Mouse (Mus musculus) limb, embryonic 10.5 days (tissue): ENCODE measurements around the gene Naa15. TPM values are rescaled to one million over a fixed set of nuclear protein-coding genes. Genes with fewer than 3 reads are reported as not detected.
A peak's percentile ranks its signal among the peaks of the same experiment; 100 is the strongest.

ENCODE experiments used
- DNase-seq: peaks from one replicate; pipeline ENCODE4 v3.0.0-alpha.2; 2017; ENCODE audit warnings: low spot score
- H3K27ac ChIP-seq: fragments of 300-500 bp; sonication (generic); 2 replicates; pipeline ENCODE4 v1.5.1; 2016; ENCODE audit warnings: mild to moderate bottlenecking
- H3K27me3 ChIP-seq: fragments of 300-500 bp; sonication (generic); 2 replicates; pipeline ENCODE4 v1.6.1; 2016; ENCODE audit warnings: low read depth, mild to moderate bottlenecking; ENCODE audit not compliant: poor library complexity, severe bottlenecking
- H3K36me3 ChIP-seq: fragments of 300-500 bp; sonication (generic); 2 replicates; pipeline ENCODE4 v1.6.1; 2016; ENCODE audit warnings: mild to moderate bottlenecking, moderate library complexity
- H3K4me1 ChIP-seq: fragments of 300-500 bp; sonication (generic); 2 replicates; pipeline ENCODE4 v1.6.1; 2016
- H3K4me3 ChIP-seq: fragments of 300-500 bp; sonication (generic); 2 replicates; pipeline ENCODE4 v1.5.1; 2016; ENCODE audit warnings: mild to moderate bottlenecking, moderate library complexity
- H3K9me3 ChIP-seq: fragments of 300-500 bp; sonication (generic); replicated peaks from 2 replicates; pipeline ENCODE4 v1.6.1; 2016; ENCODE audit warnings: mild to moderate bottlenecking
- WGBS: fragments of 180-500 bp; shearing (Covaris S2); methylation state at CpG from one replicate; pipeline ENCODE4 v1.1.7; 2016; 5-methylcytosine and 5-hydroxymethylcytosine counted together
- polyA plus RNA-seq: library from polyadenylated mRNA; unstranded; fragments of >200 nt; fragmentation: Nextera tagmentation; extraction: Ambion mirVana; gene quantifications from 2 replicates; pipeline ENCODE4 v1.2.1, GENCODE M21; 2016

The Naa15 gene
- 61.8 and 64.0 TPM in 2 replicates for polyA plus RNA-seq

GRCm38 (mm10) chr3:51415098-51416072 is at the start of gene Naa15:
Gene Naa15, plus strand, starts transcription at chr3:51415148.
- peak within 1 kb of the TSS; percentile 100 for H3K4me3 ChIP-seq
- H3K36me3 ChIP-seq: peaks cover 9% of the 10 kb centered on the region; the same call in 1 of the 2 replicates
- H3K27ac ChIP-seq: peak within 1 kb of the TSS; percentile 97
- H3K4me1 ChIP-seq: peaks cover 15% of the 10 kb centered on the region
- no peaks in the 10 kb centered on the region for H3K27me3 ChIP-seq
- H3K9me3 ChIP-seq: no peaks in the 10 kb centered on the region
- peak; percentile 96 for DNase-seq
- WGBS: 6% methylated on average over 43 of the region's 43 CpGs

- peaks cover 19% of the 10 kb centered on the region for H3K4me1 ChIP-seq
- peak overlapping the region; percentile 72; the same call in 1 of the 2 replicates for H3K27ac ChIP-seq
- no peak for DNase-seq
- H3K27me3 ChIP-seq: peaks cover 28% of the 10 kb centered on the region
- H3K4me3 ChIP-seq: peak overlapping the region; percentile 56
- H3K9me3 ChIP-seq: no peaks in the 10 kb centered on the region
- no peaks in the 10 kb centered on the region for H3K36me3 ChIP-seq
- WGBS: 11% methylated on average over 3 of the region's 3 CpGs
These were observed 49.4 kb upstream of the Naa15 start for GRCm38 (mm10) chr3:51365517-51365882.

- no peak for DNase-seq
- no peak overlapping the region for H3K4me3 ChIP-seq
- no peaks in the 10 kb centered on the region for H3K36me3 ChIP-seq
- H3K9me3 ChIP-seq: no peaks in the 10 kb centered on the region
- no peak overlapping the region for H3K27ac ChIP-seq
- H3K27me3 ChIP-seq: peaks cover 28% of the 10 kb centered on the region
- H3K4me1 ChIP-seq: peaks cover 14% of the 10 kb centered on the region
- WGBS: 83% methylated on average over 4 of the region's 4 CpGs
These were observed 48.0 kb upstream of the Naa15 start for GRCm38 (mm10) chr3:51366926-51367325.

GRCm38 (mm10) chr3:51368011-51368410 is 46.9 kb upstream of the Naa15 start:
- H3K36me3 ChIP-seq: no peaks in the 10 kb centered on the region
- WGBS: 86% methylated on average over 4 of the region's 4 CpGs
- H3K4me3 ChIP-seq: no peak overlapping the region

GRCm38 (mm10) chr3:51371826-51372225 is 43.1 kb upstream of the Naa15 start:
- H3K27ac ChIP-seq: no peak overlapping the region
- no peak overlapping the region for H3K4me3 ChIP-seq
- H3K4me1 ChIP-seq: no peaks in the 10 kb centered on the region
- H3K27me3 ChIP-seq: no peaks in the 10 kb centered on the region
- 77% methylated on average over 2 of the region's 2 CpGs for WGBS
- no peak for DNase-seq
- no peaks in the 10 kb centered on the region for H3K9me3 ChIP-seq
- no peaks in the 10 kb centered on the region for H3K36me3 ChIP-seq

More at GRCm38 (mm10) chr3:51368011-51368410, 46.9 kb upstream of the Naa15 start:
- DNase-seq: no peak
- Histone ChIP-seq H3K9me3 (no peaks in the 10 kb centered on the region), H3K27ac (no peak overlapping the region), H3K4me1 (peaks cover 14% of the 10 kb centered on the region), H3K27me3 (peaks cover 24% of the 10 kb centered on the region)

- no peaks in the 10 kb centered on the region for H3K9me3 ChIP-seq
- H3K36me3 ChIP-seq: no peaks in the 10 kb centered on the region
- H3K4me3 ChIP-seq: no peak overlapping the region
- no peak overlapping the region for H3K27ac ChIP-seq
- WGBS: 72% methylated on average over 5 of the region's 5 CpGs
- DNase-seq: no peak
- H3K27me3 ChIP-seq: no peaks in the 10 kb centered on the region
- H3K4me1 ChIP-seq: 0 out of 2 replicates have a peak, but pooled peaks cover under 1% of the 10 kb centered on the region
These were observed 42.1 kb upstream of the Naa15 start for GRCm38 (mm10) chr3:51372883-51373282.

GRCm38 (mm10) chr3:51373544-51373943 is 41.4 kb upstream of the Naa15 start:
- no peak for DNase-seq

GRCm38 (mm10) chr3:51375307-51376265 is 39.4 kb upstream of the Naa15 start:
- WGBS: 89% methylated on average over 19 of the region's 19 CpGs
- H3K36me3 ChIP-seq: no peaks in the 10 kb centered on the region
- no peaks in the 10 kb centered on the region for H3K9me3 ChIP-seq
- no peak for DNase-seq
- H3K27ac ChIP-seq: no peak overlapping the region
- no peak overlapping the region for H3K4me3 ChIP-seq
- peaks cover 11% of the 10 kb centered on the region for H3K4me1 ChIP-seq
- no peaks in the 10 kb centered on the region for H3K27me3 ChIP-seq

More at GRCm38 (mm10) chr3:51373544-51373943, 41.4 kb upstream of the Naa15 start:
- Histone ChIP-seq H3K27ac (no peak overlapping the region), H3K4me1 (peaks cover 7% of the 10 kb centered on the region), H3K4me3 (no peak overlapping the region), H3K27me3 (no peaks in the 10 kb centered on the region), H3K36me3 (no peaks in the 10 kb centered on the region), H3K9me3 (no peaks in the 10 kb centered on the region)
- WGBS: 76% methylated on average over 5 of the region's 5 CpGs

GRCm38 (mm10) chr3:51377878-51378664 is 36.9 kb upstream of the Naa15 start:
- DNase-seq: no peak
- Histone ChIP-seq H3K4me1 (peaks cover 13% of the 10 kb centered on the region), H3K36me3 (no peaks in the 10 kb centered on the region), H3K9me3 (no peaks in the 10 kb centered on the region), H3K4me3 (peak overlapping the region; percentile 39), H3K27me3 (no peaks in the 10 kb centered on the region), H3K27ac (peak overlapping the region; percentile 61)
- 49% methylated on average over 31 of the region's 31 CpGs for WGBS

GRCm38 (mm10) chr3:51378665-51378946 is 36.3 kb upstream of the Naa15 start:
- DNase-seq: no peak
- 78% methylated on average over 3 of the region's 3 CpGs for WGBS
- H3K36me3 ChIP-seq: no peaks in the 10 kb centered on the region
- no peaks in the 10 kb centered on the region for H3K9me3 ChIP-seq
- no peaks in the 10 kb centered on the region for H3K27me3 ChIP-seq
- H3K4me1 ChIP-seq: peaks cover 18% of the 10 kb centered on the region
- peak overlapping the region; percentile 39 for H3K4me3 ChIP-seq
- H3K27ac ChIP-seq: peak overlapping the region; percentile 61

GRCm38 (mm10) chr3:51379786-51380659 is 34.9 kb upstream of the Naa15 start:
- Histone ChIP-seq H3K36me3 (no peaks in the 10 kb centered on the region), H3K4me1 (peaks cover 18% of the 10 kb centered on the region), H3K27me3 (no peaks in the 10 kb centered on the region), H3K9me3 (no peaks in the 10 kb centered on the region), H3K27ac (no peak overlapping the region), H3K4me3 (no peak overlapping the region)
- no peak for DNase-seq
- WGBS: 81% methylated on average over 5 of the region's 5 CpGs
